Mouse (Mus musculus) brain, embryonic 14.5 days (tissue): Measurements from ENCODE around the gene Tmem255b. TPM values are rescaled to one million over a fixed set of nuclear protein-coding genes. Genes with fewer than 3 reads are reported as not detected.

ENCODE experiments used
- DNase-seq: peaks from one replicate; pipeline ENCODE4 v3.0.0-alpha.2; 2011; ENCODE audit warnings: low read depth
- CTCF ChIP-seq: fragments of 200-500 bp; IDR thresholded peaks from 2 replicates; pipeline ENCODE4 v1.5.1; 2012; ENCODE audit warnings: inconsistent platforms, mild to moderate bottlenecking, moderate library complexity, borderline replicate concordance; ENCODE audit not compliant: insufficient read depth, insufficient read length; ENCODE audit errors: extremely low read depth
- POLR2A ChIP-seq: fragments of 200-500 bp; IDR thresholded peaks from 2 replicates; pipeline ENCODE4 v1.6.1; 2012; ENCODE audit warnings: mild to moderate bottlenecking, inconsistent platforms, borderline replicate concordance; ENCODE audit not compliant: poor library complexity, insufficient read depth, insufficient read length, severe bottlenecking; ENCODE audit errors: extremely low read depth
- polyA plus RNA-seq: library from polyadenylated mRNA; depleted of rRNA; stranded (reverse); fragments of >200 nt; gene quantifications from 2 replicates; pipeline ENCODE4 v1.2.3, GENCODE M21; 2012; rRNA removed

Gene Tmem255b
- polyA plus RNA-seq, 1 experiment: 0.27 TPM

DNA sequence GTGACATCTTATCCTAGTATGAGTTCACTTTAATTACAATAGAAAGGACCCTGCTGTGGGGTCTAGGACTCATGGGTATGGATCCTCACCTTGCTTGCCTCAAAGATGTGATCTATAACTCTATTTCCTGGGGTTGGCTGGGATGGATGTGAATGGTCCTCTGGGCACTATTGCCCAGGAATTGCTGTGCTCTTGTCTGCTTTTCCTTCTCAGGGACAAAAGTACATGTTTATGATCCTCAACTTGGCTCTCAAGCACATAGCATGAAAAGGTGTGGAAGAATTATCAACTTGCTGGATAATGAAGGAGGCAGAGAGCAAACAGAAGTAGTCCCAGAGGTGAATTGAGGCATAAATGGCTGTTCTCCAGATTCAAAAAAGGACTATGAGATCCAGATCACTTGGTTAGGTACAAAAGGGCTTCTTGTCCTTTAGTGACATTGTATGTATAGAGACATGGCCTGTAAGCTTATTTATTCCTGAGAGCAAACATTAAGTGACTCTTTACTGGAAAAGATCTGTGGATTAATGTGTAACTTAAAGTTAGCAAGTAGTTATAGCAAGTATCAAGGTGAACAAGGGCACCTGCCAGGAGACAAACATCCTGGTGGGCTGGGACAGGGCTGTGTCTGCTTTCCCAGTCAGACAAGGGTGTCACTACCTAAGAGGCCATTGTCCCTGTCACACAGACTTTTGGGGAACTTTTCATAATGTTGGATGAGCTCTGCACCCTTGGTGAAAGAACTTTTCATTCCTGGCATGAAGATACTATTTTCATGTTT lies 70.1 kb downstream of the Tmem255b start:
- no peak for TF ChIP-seq CTCF
- no peak for TF ChIP-seq POLR2A
- DNase-seq: no peak

GRCm38 (mm10) chr8:13506849-13507248 lies 71.9 kb downstream of the Tmem255b start:
- DNase-seq: peak; percentile 31
- no peak for TF ChIP-seq CTCF
- no peak for TF ChIP-seq POLR2A

DNA sequence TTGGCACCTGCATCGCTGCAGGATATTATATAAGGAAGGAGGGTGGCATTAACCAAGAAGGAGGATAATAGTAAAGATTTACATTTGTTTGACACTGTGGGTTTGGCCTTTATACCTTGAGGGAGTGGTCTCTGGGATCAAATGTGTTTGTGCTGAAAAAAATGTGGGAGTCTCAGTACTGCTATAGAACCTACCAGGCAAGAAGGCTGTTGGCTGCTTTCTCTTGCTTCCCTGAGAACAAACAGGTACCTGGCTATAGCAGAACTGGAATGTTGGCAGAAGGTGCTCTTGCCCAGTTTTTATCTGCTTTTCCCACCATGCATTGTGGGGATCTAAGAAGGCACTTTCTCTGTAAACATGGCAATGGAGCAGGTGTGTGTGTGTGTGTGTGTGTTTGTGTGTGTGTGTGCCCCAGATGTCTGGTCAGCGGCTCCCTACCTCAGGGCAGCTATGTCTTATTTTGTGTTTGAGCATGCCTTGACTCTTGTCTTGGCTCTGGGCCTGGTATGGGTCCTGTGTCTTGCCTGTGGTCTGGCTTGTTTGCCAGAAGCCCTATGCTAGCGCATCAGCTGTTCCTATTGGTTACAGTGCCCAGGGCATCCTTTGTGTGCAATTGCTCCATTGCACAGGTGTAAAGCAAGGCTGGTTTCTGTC lies 72.4 kb downstream of the Tmem255b start:
- no peak for TF ChIP-seq POLR2A
- DNase-seq: no peak

DNA sequence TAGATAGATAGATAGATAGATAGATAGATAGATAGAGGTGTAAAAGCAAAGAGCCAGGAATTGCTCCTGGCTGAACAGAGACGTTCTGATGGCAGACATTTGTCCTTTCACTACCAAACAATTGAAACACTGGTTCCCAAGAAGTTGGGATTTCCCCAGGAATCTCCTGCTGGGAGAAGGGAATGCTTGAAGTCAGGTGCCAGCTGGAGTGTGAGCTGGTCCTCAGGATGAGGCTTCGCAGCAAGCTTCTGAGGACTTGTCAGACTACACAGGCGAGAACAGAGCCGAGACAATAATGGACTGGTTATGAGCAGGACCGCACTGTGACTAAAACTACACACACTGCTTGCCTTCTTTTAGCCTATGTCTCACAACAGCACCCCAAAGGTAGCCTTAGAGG lies 77.0 kb downstream of the Tmem255b start:
- no peak for DNase-seq
- no peak for TF ChIP-seq POLR2A

DNA sequence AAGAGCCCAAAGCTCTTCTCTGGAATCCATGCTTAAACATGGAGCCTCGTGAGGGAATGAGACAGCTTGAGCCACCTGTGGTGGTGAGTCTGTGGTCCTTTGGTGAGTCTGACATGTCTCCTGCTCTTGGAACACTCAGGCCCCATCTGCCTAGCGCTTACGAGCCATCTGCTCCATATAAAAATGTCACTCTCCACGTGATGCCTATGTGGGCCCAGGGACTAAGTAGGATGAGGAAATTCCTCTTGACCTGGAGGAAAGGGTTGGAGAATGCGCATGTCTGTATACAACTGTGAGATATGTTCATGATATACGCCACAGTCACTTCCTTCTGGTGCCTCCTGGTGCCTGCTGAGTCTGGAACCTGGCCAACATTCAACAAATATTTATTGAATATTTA lies 77.7 kb downstream of the Tmem255b start:
- peak; percentile 33 for DNase-seq
- no peak for TF ChIP-seq POLR2A
- no peak for TF ChIP-seq CTCF

- TF ChIP-seq POLR2A (no peak), CTCF (no peak)
- no peak for DNase-seq
Observed at GRCm38 (mm10) chr8:13513556-13514370, 78.8 kb downstream of the Tmem255b start.

GRCm38 (mm10) chr8:13516011-13516442 lies 81.0 kb downstream of the Tmem255b start:
- no peak for TF ChIP-seq POLR2A
- no peak for TF ChIP-seq CTCF
- DNase-seq: peak; percentile 39

GRCm38 (mm10) chr8:13516728-13517127 lies 81.7 kb downstream of the Tmem255b start:
- TF ChIP-seq POLR2A (no peak), CTCF (no peak)
- DNase-seq: no peak

GRCm38 (mm10) chr8:13517284-13517781 lies 82.3 kb downstream of the Tmem255b start:
- TF ChIP-seq CTCF (no peak), POLR2A (no peak)
- DNase-seq: no peak

Other genes starting within 250 kb of the Tmem255b start
- gene Grtp1, start 234.6 kb upstream of the Tmem255b start, polyA plus RNA-seq: 14.4 and 16.6 TPM in 2 replicates
- 0.14 and 0.29 TPM in 2 replicates for gene Adprhl1, start 181.0 kb upstream of the Tmem255b start, polyA plus RNA-seq
- gene Dcun1d2, start 147.1 kb upstream of the Tmem255b start, polyA plus RNA-seq: 42.6 and 44.2 TPM in 2 replicates
- gene Tmco3, start 147.0 kb upstream of the Tmem255b start, polyA plus RNA-seq: 35.5 and 38.3 TPM in 2 replicates
- gene Tfdp1, start 96.4 kb upstream of the Tmem255b start, polyA plus RNA-seq: 142 and 190 TPM in 2 replicates
- not detected in 2 replicates for gene Atp4b, start 38.4 kb upstream of the Tmem255b start, polyA plus RNA-seq
- gene Grk1, start 30.1 kb upstream of the Tmem255b start, polyA plus RNA-seq: 0.06 and 0.10 TPM in 2 replicates
- gene Gas6, start 59.3 kb downstream of the Tmem255b start, polyA plus RNA-seq: 25.8 and 36.6 TPM in 2 replicates
- gene 1700029H14Rik, start 127.3 kb downstream of the Tmem255b start, polyA plus RNA-seq: not detected in 2 replicates
- gene Rasa3, start 242.4 kb downstream of the Tmem255b start, polyA plus RNA-seq: 25.2 and 33.3 TPM in 2 replicates